Mouse (Mus musculus) spleen, adult 2 months (tissue): ENCODE data around the gene Acin1.
A peak's percentile ranks its signal among the peaks of the same experiment; 100 is the strongest.

Source experiments
- CTCF ChIP-seq: fragments of 200-500 bp; IDR thresholded peaks from 2 replicates; pipeline ENCODE4 v1.5.1; 2011; ENCODE audit warnings: mild to moderate bottlenecking, inconsistent platforms; ENCODE audit not compliant: insufficient read depth, insufficient read length, insufficient replicate concordance; ENCODE audit errors: extremely low read depth
- POLR2A ChIP-seq: fragments of 200-500 bp; IDR thresholded peaks from 2 replicates; pipeline ENCODE4 v1.6.1; 2011; ENCODE audit warnings: low read depth, low read length, inconsistent platforms

GRCm38 (mm10) chr14:54669381-54669780 is 17.4 kb downstream of the Acin1 start:
- TF ChIP-seq POLR2A: no peak
- peak; percentile 50; the same call in 1 of the 2 replicates for TF ChIP-seq CTCF
